Mouse (Mus musculus): ENCODE data around the gene Lmna. TPM values are rescaled to one million over a fixed set of nuclear protein-coding genes. Genes with fewer than 3 reads are reported as not detected.

Gene Lmna
- polyA plus RNA-seq, 2 experiments: 238 to 402 TPM

- peak; percentile 77 for DNase-seq (ENCODE audit: low spot score)
- no peak for TF ChIP-seq POLR2A (IDR thresholded peaks at IDR 0.05; ENCODE audit: borderline replicate concordance, extremely low read depth, insufficient read depth, insufficient read length)
- Histone ChIP-seq H3K9ac (ENCODE audit: low read depth, low read length, severe bottlenecking) (0 out of 2 replicates have a peak overlapping the region, but pooled peaks have one; percentile 16), H3K4me1 (ENCODE audit: control insufficient read depth, insufficient read depth, low read length) (peaks cover 52% of the 10 kb centered on the region), H3K9me3 (ENCODE audit: control insufficient read depth, low read length) (no peaks in the 10 kb centered on the region), H3K4me3 (replicated peaks; ENCODE audit: low read length) (no peak overlapping the region), H3K36me3 (ENCODE audit: control insufficient read depth, insufficient read depth, low read length) (peaks cover 20% of the 10 kb centered on the region), H3K27ac (replicated peaks; ENCODE audit: low read depth, low read length) (peak overlapping the region; percentile 52), H3K27me3 (ENCODE audit: control insufficient read depth, insufficient read depth, low read length) (no peaks in the 10 kb centered on the region), H3K4me2 (replicated peaks; ENCODE audit: low read depth, low read length, severe bottlenecking) (no peak overlapping the region)
- 58% methylated on average over 9 of the region's 9 CpGs for WGBS
- no peak for ATAC-seq (ENCODE audit: low FRiP score, low read depth)
These were observed 14.7 kb downstream of the Lmna start for GRCm38 (mm10) chr3:88494836-88495628.

GRCm38 (mm10) chr3:88493706-88494582 lies 15.8 kb downstream of the Lmna start:
- peaks cover 21% of the 10 kb centered on the region for H3K36me3 ChIP-seq (ENCODE audit: control insufficient read depth, insufficient read depth, low read length)
- H3K27me3 ChIP-seq (ENCODE audit: control insufficient read depth, insufficient read depth, low read length): no peaks in the 10 kb centered on the region
- peak overlapping the region; percentile 67; the same call in 1 of the 2 replicates for H3K27ac ChIP-seq (replicated peaks; ENCODE audit: low read depth, low read length)
- no peaks in the 10 kb centered on the region for H3K9me3 ChIP-seq (ENCODE audit: control insufficient read depth, low read length)
- peak overlapping the region; percentile 79 for H3K4me2 ChIP-seq (replicated peaks; ENCODE audit: low read depth, low read length, severe bottlenecking)
- ATAC-seq (ENCODE audit: low FRiP score, low read depth) (no peak), DNase-seq (ENCODE audit: low spot score) (no peak)
- H3K4me3 ChIP-seq (replicated peaks; ENCODE audit: low read length): no peak overlapping the region
- 73% methylated on average over 11 of the region's 11 CpGs for WGBS
- no peak for TF ChIP-seq POLR2A (IDR thresholded peaks at IDR 0.05; ENCODE audit: borderline replicate concordance, extremely low read depth, insufficient read depth, insufficient read length)
- H3K9ac ChIP-seq (ENCODE audit: low read depth, low read length, severe bottlenecking): no peak overlapping the region
- H3K4me1 ChIP-seq (ENCODE audit: control insufficient read depth, insufficient read depth, low read length): peaks cover 63% of the 10 kb centered on the region

GRCm38 (mm10) chr3:88487396-88487795 lies 22.4 kb downstream of the Lmna start:
- no peak for ATAC-seq (ENCODE audit: low FRiP score, low read depth)
- Histone ChIP-seq H3K9ac (ENCODE audit: low read depth, low read length, severe bottlenecking) (0 out of 2 replicates have a peak overlapping the region, but pooled peaks have one; percentile 12), H3K27me3 (ENCODE audit: control insufficient read depth, insufficient read depth, low read length) (peaks cover 23% of the 10 kb centered on the region), H3K4me2 (replicated peaks; ENCODE audit: low read depth, low read length, severe bottlenecking) (no peak overlapping the region), H3K4me3 (replicated peaks; ENCODE audit: low read length) (no peak overlapping the region), H3K4me1 (ENCODE audit: control insufficient read depth, insufficient read depth, low read length) (peaks cover 35% of the 10 kb centered on the region), H3K36me3 (ENCODE audit: control insufficient read depth, insufficient read depth, low read length) (peaks cover 62% of the 10 kb centered on the region), H3K9me3 (ENCODE audit: control insufficient read depth, low read length) (no peaks in the 10 kb centered on the region), H3K27ac (replicated peaks; ENCODE audit: low read depth, low read length) (no peak overlapping the region)
- no peak for TF ChIP-seq POLR2A (IDR thresholded peaks at IDR 0.05; ENCODE audit: borderline replicate concordance, extremely low read depth, insufficient read depth, insufficient read length)
- no peak for DNase-seq (ENCODE audit: low spot score)
- 73% methylated on average over 1 of the region's 1 CpGs for WGBS

GRCm38 (mm10) chr3:88486887-88487286 lies 22.9 kb downstream of the Lmna start:
- Histone ChIP-seq H3K9me3 (ENCODE audit: control insufficient read depth, low read length) (no peaks in the 10 kb centered on the region), H3K9ac (ENCODE audit: low read depth, low read length, severe bottlenecking) (0 out of 2 replicates have a peak overlapping the region, but pooled peaks have one; percentile 12), H3K4me2 (replicated peaks; ENCODE audit: low read depth, low read length, severe bottlenecking) (no peak overlapping the region), H3K27me3 (ENCODE audit: control insufficient read depth, insufficient read depth, low read length) (peaks cover 23% of the 10 kb centered on the region), H3K4me1 (ENCODE audit: control insufficient read depth, insufficient read depth, low read length) (peaks cover 33% of the 10 kb centered on the region), H3K4me3 (replicated peaks; ENCODE audit: low read length) (no peak overlapping the region), H3K27ac (replicated peaks; ENCODE audit: low read depth, low read length) (no peak overlapping the region), H3K36me3 (ENCODE audit: control insufficient read depth, insufficient read depth, low read length) (peaks cover 67% of the 10 kb centered on the region)
- no peak for TF ChIP-seq POLR2A (IDR thresholded peaks at IDR 0.05; ENCODE audit: borderline replicate concordance, extremely low read depth, insufficient read depth, insufficient read length)
- WGBS: 72% methylated on average over 4 of the region's 4 CpGs
- DNase-seq (ENCODE audit: low spot score) (no peak), ATAC-seq (ENCODE audit: low FRiP score, low read depth) (no peak)

GRCm38 (mm10) chr3:88486043-88486442 lies 23.7 kb downstream of the Lmna start:
- Histone ChIP-seq H3K36me3 (ENCODE audit: control insufficient read depth, insufficient read depth, low read length) (peaks cover 74% of the 10 kb centered on the region), H3K4me1 (ENCODE audit: control insufficient read depth, insufficient read depth, low read length) (peaks cover 30% of the 10 kb centered on the region), H3K9me3 (ENCODE audit: control insufficient read depth, low read length) (no peaks in the 10 kb centered on the region), H3K27ac (replicated peaks; ENCODE audit: low read depth, low read length) (no peak overlapping the region), H3K4me3 (replicated peaks; ENCODE audit: low read length) (no peak overlapping the region), H3K27me3 (ENCODE audit: control insufficient read depth, insufficient read depth, low read length) (peaks cover 23% of the 10 kb centered on the region), H3K4me2 (replicated peaks; ENCODE audit: low read depth, low read length, severe bottlenecking) (no peak overlapping the region), H3K9ac (ENCODE audit: low read depth, low read length, severe bottlenecking) (no peak overlapping the region)
- DNase-seq (ENCODE audit: low spot score) (no peak), ATAC-seq (ENCODE audit: low FRiP score, low read depth) (no peak)
- WGBS: 57% methylated on average over 5 of the region's 5 CpGs
- TF ChIP-seq POLR2A (IDR thresholded peaks at IDR 0.05; ENCODE audit: borderline replicate concordance, extremely low read depth, insufficient read depth, insufficient read length): no peak
